Mouse (Mus musculus): ENCODE data around the gene Mkln1. TPM values are rescaled to one million over a fixed set of nuclear protein-coding genes. Genes with fewer than 3 reads are reported as not detected.

Mkln1 gene
- total and polyA plus RNA-seq, 2 experiments from 2014 or later, result 44.4 to 84.0 TPM

- H3K36me3 ChIP-seq (ENCODE audit: insufficient read depth, low read length), result no peaks in the 10 kb centered on the region
- WGBS, result 39% methylated on average over 1 of the region's 1 CpGs
- ATAC-seq (ENCODE audit: low FRiP score), result no peak
Observed at GRCm38 (mm10) chr6:31368559-31368958, 30.0 kb upstream of the Mkln1 start.

GRCm38 (mm10) chr6:31369875-31370274 lies 28.7 kb upstream of the Mkln1 start:
- no peak overlapping the region for H3K9ac ChIP-seq (replicated peaks; ENCODE audit: low read length, poor library complexity, severe bottlenecking)
- DNase-seq (ENCODE audit: low spot score), result peak; percentile 52
- WGBS, result 82% methylated on average over 3 of the region's 3 CpGs
- no peak overlapping the region for H3K4me3 ChIP-seq (ENCODE audit: low read depth, low read length)
- no peaks in the 10 kb centered on the region for H3K36me3 ChIP-seq (ENCODE audit: insufficient read depth, low read length)
- H3K4me2 ChIP-seq (ENCODE audit: low read depth, low read length, poor library complexity, severe bottlenecking), result no peak overlapping the region
- no peaks in the 10 kb centered on the region for H3K27me3 ChIP-seq (ENCODE audit: insufficient read depth, low read length)
- no peaks in the 10 kb centered on the region for H3K9me3 ChIP-seq (ENCODE audit: low read length)
- H3K4me1 ChIP-seq (ENCODE audit: insufficient read depth, low read length), result no peaks in the 10 kb centered on the region
- H3K27ac ChIP-seq (ENCODE audit: low read depth, low read length), result no peak overlapping the region
- no peak for ATAC-seq (ENCODE audit: low FRiP score)
- peak; percentile 49 for TF ChIP-seq CTCF (IDR thresholded peaks at IDR 0.05)

More at GRCm38 (mm10) chr6:31368559-31368958, 30.0 kb upstream of the Mkln1 start:
- Histone ChIP-seq H3K27me3 (ENCODE audit: insufficient read depth, low read length) (no peaks in the 10 kb centered on the region), H3K27ac (ENCODE audit: low read depth, low read length) (no peak overlapping the region), H3K9ac (replicated peaks; ENCODE audit: low read length, poor library complexity, severe bottlenecking) (no peak overlapping the region), H3K4me2 (ENCODE audit: low read depth, low read length, poor library complexity, severe bottlenecking) (no peak overlapping the region), H3K9me3 (ENCODE audit: low read length) (no peaks in the 10 kb centered on the region), H3K4me1 (ENCODE audit: insufficient read depth, low read length) (no peaks in the 10 kb centered on the region), H3K4me3 (ENCODE audit: low read depth, low read length) (no peak overlapping the region)
- DNase-seq (ENCODE audit: low spot score), result no peak
- TF ChIP-seq CTCF (IDR thresholded peaks at IDR 0.05), result peak; percentile 49

- Histone ChIP-seq H3K4me3 (ENCODE audit: low read depth, low read length) (no peak overlapping the region), H3K4me1 (ENCODE audit: insufficient read depth, low read length) (no peaks in the 10 kb centered on the region), H3K4me2 (ENCODE audit: low read depth, low read length, poor library complexity, severe bottlenecking) (no peak overlapping the region), H3K9me3 (ENCODE audit: low read length) (no peaks in the 10 kb centered on the region), H3K27me3 (ENCODE audit: insufficient read depth, low read length) (no peaks in the 10 kb centered on the region), H3K27ac (ENCODE audit: low read depth, low read length) (no peak overlapping the region), H3K9ac (replicated peaks; ENCODE audit: low read length, poor library complexity, severe bottlenecking) (no peak overlapping the region), H3K36me3 (ENCODE audit: insufficient read depth, low read length) (no peaks in the 10 kb centered on the region)
- DNase-seq (ENCODE audit: low spot score), result no peak
- TF ChIP-seq CTCF (IDR thresholded peaks at IDR 0.05), result no peak
- WGBS, result 39% methylated on average over 14 of the region's 14 CpGs
- ATAC-seq (ENCODE audit: low FRiP score), result no peak
Observed at GRCm38 (mm10) chr6:31370550-31371061, 27.9 kb upstream of the Mkln1 start.

GRCm38 (mm10) chr6:31371140-31371539 lies 27.4 kb upstream of the Mkln1 start:
- DNase-seq (ENCODE audit: low spot score), result no peak
- H3K4me1 ChIP-seq (ENCODE audit: insufficient read depth, low read length), result no peaks in the 10 kb centered on the region
- H3K27ac ChIP-seq (ENCODE audit: low read depth, low read length), result no peak overlapping the region
- no peak overlapping the region for H3K9ac ChIP-seq (replicated peaks; ENCODE audit: low read length, poor library complexity, severe bottlenecking)
- WGBS, result 85% methylated on average over 3 of the region's 3 CpGs
- TF ChIP-seq CTCF (IDR thresholded peaks at IDR 0.05), result no peak
- no peak overlapping the region for H3K4me2 ChIP-seq (ENCODE audit: low read depth, low read length, poor library complexity, severe bottlenecking)
- H3K4me3 ChIP-seq (ENCODE audit: low read depth, low read length), result no peak overlapping the region
- ATAC-seq (ENCODE audit: low FRiP score), result no peak
- H3K27me3 ChIP-seq (ENCODE audit: insufficient read depth, low read length), result no peaks in the 10 kb centered on the region
- no peaks in the 10 kb centered on the region for H3K36me3 ChIP-seq (ENCODE audit: insufficient read depth, low read length)
- no peaks in the 10 kb centered on the region for H3K9me3 ChIP-seq (ENCODE audit: low read length)

GRCm38 (mm10) chr6:31372620-31373019 lies 25.9 kb upstream of the Mkln1 start:
- no peak for TF ChIP-seq CTCF (IDR thresholded peaks at IDR 0.05)
- no peaks in the 10 kb centered on the region for H3K9me3 ChIP-seq (ENCODE audit: low read length)
- ATAC-seq (ENCODE audit: low FRiP score) (no peak), DNase-seq (ENCODE audit: low spot score) (no peak)
- no peak overlapping the region for H3K4me3 ChIP-seq (ENCODE audit: low read depth, low read length)
- H3K4me1 ChIP-seq (ENCODE audit: insufficient read depth, low read length), result no peaks in the 10 kb centered on the region
- H3K27me3 ChIP-seq (ENCODE audit: insufficient read depth, low read length), result no peaks in the 10 kb centered on the region
- no peaks in the 10 kb centered on the region for H3K36me3 ChIP-seq (ENCODE audit: insufficient read depth, low read length)
- H3K27ac ChIP-seq (ENCODE audit: low read depth, low read length), result no peak overlapping the region
- no peak overlapping the region for H3K4me2 ChIP-seq (ENCODE audit: low read depth, low read length, poor library complexity, severe bottlenecking)
- WGBS, result 51% methylated on average over 3 of the region's 3 CpGs
- no peak overlapping the region for H3K9ac ChIP-seq (replicated peaks; ENCODE audit: low read length, poor library complexity, severe bottlenecking)

- no peak overlapping the region for H3K27ac ChIP-seq (ENCODE audit: low read depth, low read length)
- no peaks in the 10 kb centered on the region for H3K36me3 ChIP-seq (ENCODE audit: insufficient read depth, low read length)
- no peak overlapping the region for H3K4me2 ChIP-seq (ENCODE audit: low read depth, low read length, poor library complexity, severe bottlenecking)
- ATAC-seq (ENCODE audit: low FRiP score), result no peak
- DNase-seq (ENCODE audit: low spot score), result no peak
- H3K4me1 ChIP-seq (ENCODE audit: insufficient read depth, low read length), result no peaks in the 10 kb centered on the region
- H3K9ac ChIP-seq (replicated peaks; ENCODE audit: low read length, poor library complexity, severe bottlenecking), result no peak overlapping the region
- WGBS, result 87% methylated on average over 6 of the region's 6 CpGs
- H3K4me3 ChIP-seq (ENCODE audit: low read depth, low read length), result no peak overlapping the region
- TF ChIP-seq CTCF (IDR thresholded peaks at IDR 0.05), result no peak
- no peaks in the 10 kb centered on the region for H3K27me3 ChIP-seq (ENCODE audit: insufficient read depth, low read length)
- no peaks in the 10 kb centered on the region for H3K9me3 ChIP-seq (ENCODE audit: low read length)
Observed at GRCm38 (mm10) chr6:31373084-31373673, 25.4 kb upstream of the Mkln1 start.

Data from midbrain, postnatal 0 days (tissue).